Mouse (Mus musculus): ENCODE data around the gene Vsig2. TPM values are rescaled to one million over a fixed set of nuclear protein-coding genes. Genes with fewer than 3 reads are reported as not detected.

Gene Vsig2
- polyA plus RNA-seq, 1 experiment from 2014 or later, result 2.1 TPM

GRCm38 (mm10) chr9:37554279-37554678 lies 15.2 kb downstream of the Vsig2 start:
- no peaks in the 10 kb centered on the region for H3K9me3 ChIP-seq (replicated peaks; ENCODE audit: control insufficient read depth, low read length)
- H3K36me3 ChIP-seq (ENCODE audit: control insufficient read depth, insufficient read depth), result no peaks in the 10 kb centered on the region
- peaks cover 18% of the 10 kb centered on the region for H3K4me1 ChIP-seq (ENCODE audit: control insufficient read depth, insufficient read depth, low read length)
- H3K27me3 ChIP-seq (ENCODE audit: control insufficient read depth, insufficient read depth, low read length), result peaks cover 43% of the 10 kb centered on the region
- no peak overlapping the region for H3K27ac ChIP-seq (ENCODE audit: low read length)
- no peak overlapping the region for H3K4me3 ChIP-seq (ENCODE audit: low read length)
- no peak for ATAC-seq (replicated peaks; ENCODE audit: extremely low read depth, insufficient read depth, low FRiP score)
- no peak overlapping the region for H3K9ac ChIP-seq (ENCODE audit: low read length)
- WGBS, result 76% methylated on average over 1 of the region's 1 CpGs
- H3K4me2 ChIP-seq (ENCODE audit: low read depth, low read length), result no peak overlapping the region

- Histone ChIP-seq H3K4me2 (ENCODE audit: low read depth, low read length) (no peak within 1 kb of the TSS), H3K4me1 (ENCODE audit: control insufficient read depth, insufficient read depth, low read length) (peaks cover 18% of the 10 kb centered on the region), H3K36me3 (ENCODE audit: control insufficient read depth, insufficient read depth) (no peaks in the 10 kb centered on the region), H3K9me3 (replicated peaks; ENCODE audit: control insufficient read depth, low read length) (no peaks in the 10 kb centered on the region), H3K9ac (ENCODE audit: low read length) (no peak within 1 kb of the TSS), H3K27me3 (ENCODE audit: control insufficient read depth, insufficient read depth, low read length) (peaks cover 35% of the 10 kb centered on the region), H3K27ac (ENCODE audit: low read length) (no peak within 1 kb of the TSS), H3K4me3 (ENCODE audit: low read length) (no peak within 1 kb of the TSS)
- WGBS, result 22% methylated on average over 7 of the region's 7 CpGs
- ATAC-seq (replicated peaks; ENCODE audit: extremely low read depth, insufficient read depth, low FRiP score), result no peak
These were observed 16.0 kb downstream of the Vsig2 start, which contains the start of gene Siae for GRCm38 (mm10) chr9:37554838-37555748. Siae (plus strand) TSS chr9:37555698.

- H3K4me2 ChIP-seq (ENCODE audit: low read depth, low read length), result no peak overlapping the region
- ATAC-seq (replicated peaks; ENCODE audit: extremely low read depth, insufficient read depth, low FRiP score), result no peak
- no peaks in the 10 kb centered on the region for H3K36me3 ChIP-seq (ENCODE audit: control insufficient read depth, insufficient read depth)
- peaks cover 25% of the 10 kb centered on the region for H3K27me3 ChIP-seq (ENCODE audit: control insufficient read depth, insufficient read depth, low read length)
- no peaks in the 10 kb centered on the region for H3K9me3 ChIP-seq (replicated peaks; ENCODE audit: control insufficient read depth, low read length)
- no peak overlapping the region for H3K4me3 ChIP-seq (ENCODE audit: low read length)
- peaks cover 18% of the 10 kb centered on the region for H3K4me1 ChIP-seq (ENCODE audit: control insufficient read depth, insufficient read depth, low read length)
- H3K9ac ChIP-seq (ENCODE audit: low read length), result no peak overlapping the region
- no peak overlapping the region for H3K27ac ChIP-seq (ENCODE audit: low read length)
- 62% methylated on average over 3 of the region's 3 CpGs for WGBS
These were observed 17.3 kb downstream of the Vsig2 start for GRCm38 (mm10) chr9:37556366-37556765.

GRCm38 (mm10) chr9:37560617-37561016 lies 21.6 kb downstream of the Vsig2 start:
- Histone ChIP-seq H3K4me1 (ENCODE audit: control insufficient read depth, insufficient read depth, low read length) (0 out of 2 replicates have a peak, but pooled peaks cover under 1% of the 10 kb centered on the region), H3K27ac (ENCODE audit: low read length) (no peak overlapping the region), H3K4me3 (ENCODE audit: low read length) (no peak overlapping the region), H3K36me3 (ENCODE audit: control insufficient read depth, insufficient read depth) (no peaks in the 10 kb centered on the region), H3K9me3 (replicated peaks; ENCODE audit: control insufficient read depth, low read length) (no peaks in the 10 kb centered on the region), H3K9ac (ENCODE audit: low read length) (no peak overlapping the region), H3K4me2 (ENCODE audit: low read depth, low read length) (no peak overlapping the region), H3K27me3 (ENCODE audit: control insufficient read depth, insufficient read depth, low read length) (no peaks in the 10 kb centered on the region)
- ATAC-seq (replicated peaks; ENCODE audit: extremely low read depth, insufficient read depth, low FRiP score), result no peak
- WGBS, result 86% methylated on average over 2 of the region's 2 CpGs

- Histone ChIP-seq H3K36me3 (ENCODE audit: control insufficient read depth, insufficient read depth) (no peaks in the 10 kb centered on the region), H3K27me3 (ENCODE audit: control insufficient read depth, insufficient read depth, low read length) (no peaks in the 10 kb centered on the region), H3K4me2 (ENCODE audit: low read depth, low read length) (no peak overlapping the region), H3K4me3 (ENCODE audit: low read length) (no peak overlapping the region), H3K27ac (ENCODE audit: low read length) (no peak overlapping the region), H3K4me1 (ENCODE audit: control insufficient read depth, insufficient read depth, low read length) (peaks cover 15% of the 10 kb centered on the region), H3K9me3 (replicated peaks; ENCODE audit: control insufficient read depth, low read length) (no peaks in the 10 kb centered on the region), H3K9ac (ENCODE audit: low read length) (no peak overlapping the region)
- 49% methylated on average over 1 of the region's 1 CpGs for WGBS
- no peak for ATAC-seq (replicated peaks; ENCODE audit: extremely low read depth, insufficient read depth, low FRiP score)
These were observed 24.8 kb downstream of the Vsig2 start for GRCm38 (mm10) chr9:37563805-37564204.

- ATAC-seq (replicated peaks; ENCODE audit: extremely low read depth, insufficient read depth, low FRiP score), result no peak
- H3K4me1 ChIP-seq (ENCODE audit: control insufficient read depth, insufficient read depth, low read length), result peaks cover 15% of the 10 kb centered on the region
- no peaks in the 10 kb centered on the region for H3K9me3 ChIP-seq (replicated peaks; ENCODE audit: control insufficient read depth, low read length)
- no peaks in the 10 kb centered on the region for H3K36me3 ChIP-seq (ENCODE audit: control insufficient read depth, insufficient read depth)
- no peaks in the 10 kb centered on the region for H3K27me3 ChIP-seq (ENCODE audit: control insufficient read depth, insufficient read depth, low read length)
- H3K4me3 ChIP-seq (ENCODE audit: low read length), result no peak overlapping the region
- no peak overlapping the region for H3K9ac ChIP-seq (ENCODE audit: low read length)
- no peak overlapping the region for H3K27ac ChIP-seq (ENCODE audit: low read length)
- WGBS, result 79% methylated on average over 2 of the region's 2 CpGs
- no peak overlapping the region for H3K4me2 ChIP-seq (ENCODE audit: low read depth, low read length)
These were observed 28.0 kb downstream of the Vsig2 start for GRCm38 (mm10) chr9:37567019-37567418.

- Histone ChIP-seq H3K27me3 (ENCODE audit: control insufficient read depth, insufficient read depth, low read length) (no peaks in the 10 kb centered on the region), H3K4me2 (ENCODE audit: low read depth, low read length) (peak overlapping the region; percentile 56), H3K9ac (ENCODE audit: low read length) (no peak overlapping the region; the same call in 1 of the 2 replicates), H3K4me3 (ENCODE audit: low read length) (no peak overlapping the region), H3K9me3 (replicated peaks; ENCODE audit: control insufficient read depth, low read length) (no peaks in the 10 kb centered on the region), H3K36me3 (ENCODE audit: control insufficient read depth, insufficient read depth) (no peaks in the 10 kb centered on the region), H3K4me1 (ENCODE audit: control insufficient read depth, insufficient read depth, low read length) (peaks cover 17% of the 10 kb centered on the region), H3K27ac (ENCODE audit: low read length) (peak overlapping the region; percentile 27; the same call in 1 of the 2 replicates)
- 44% methylated on average over 5 of the region's 5 CpGs for WGBS
- no peak for ATAC-seq (replicated peaks; ENCODE audit: extremely low read depth, insufficient read depth, low FRiP score)
These were observed 28.4 kb downstream of the Vsig2 start for GRCm38 (mm10) chr9:37567454-37567853.

- peak overlapping the region; percentile 47 for H3K9ac ChIP-seq (ENCODE audit: low read length)
- WGBS, result 21% methylated on average over 15 of the region's 15 CpGs
- peaks cover 17% of the 10 kb centered on the region for H3K4me1 ChIP-seq (ENCODE audit: control insufficient read depth, insufficient read depth, low read length)
- ATAC-seq (replicated peaks; ENCODE audit: extremely low read depth, insufficient read depth, low FRiP score), result peak; percentile 42
- peak overlapping the region; percentile 56 for H3K4me2 ChIP-seq (ENCODE audit: low read depth, low read length)
- peak overlapping the region; percentile 27 for H3K27ac ChIP-seq (ENCODE audit: low read length)
- no peaks in the 10 kb centered on the region for H3K9me3 ChIP-seq (replicated peaks; ENCODE audit: control insufficient read depth, low read length)
- H3K27me3 ChIP-seq (ENCODE audit: control insufficient read depth, insufficient read depth, low read length), result no peaks in the 10 kb centered on the region
- H3K4me3 ChIP-seq (ENCODE audit: low read length), result peak overlapping the region; percentile 7; the same call in 1 of the 2 replicates
- H3K36me3 ChIP-seq (ENCODE audit: control insufficient read depth, insufficient read depth), result no peaks in the 10 kb centered on the region
These were observed 29.0 kb downstream of the Vsig2 start for GRCm38 (mm10) chr9:37567892-37568604.
